Mouse (Mus musculus): Measurements from ENCODE around the gene Tbc1d2b. TPM values are rescaled to one million over a fixed set of nuclear protein-coding genes. Genes with fewer than 3 reads are reported as not detected.

The Tbc1d2b gene
- polyA plus RNA-seq, 1 experiment, result 2.9 TPM

DNA sequence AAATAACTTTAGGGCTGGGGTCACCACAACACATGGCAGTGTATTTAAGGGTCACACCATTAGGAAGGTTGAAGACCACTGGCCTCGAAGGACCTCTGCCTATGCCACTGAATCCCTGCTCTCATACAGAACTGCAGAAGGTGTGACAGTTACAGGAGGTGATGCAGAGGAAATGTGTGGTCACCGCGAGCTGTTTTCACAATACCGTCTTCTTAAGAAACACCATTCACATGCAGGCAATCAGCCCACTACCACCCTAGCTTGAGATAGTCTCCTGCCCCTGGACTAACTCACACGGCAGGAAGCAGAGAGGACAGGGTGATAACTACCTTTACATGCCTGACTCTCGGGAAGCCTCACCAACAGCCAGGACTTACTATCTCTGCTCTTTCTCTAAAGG is 25.4 kb downstream of the Tbc1d2b start:
- Histone ChIP-seq H3ac (ENCODE audit: control insufficient read depth, insufficient read length) (no peak overlapping the region), H3K4me2 (ENCODE audit: low read depth) (no peak overlapping the region), H3K4me3 (no peak overlapping the region), H3K36me3 (ENCODE audit: control insufficient read depth, insufficient read depth) (no peaks in the 10 kb centered on the region), H3K79me2 (ENCODE audit: control insufficient read depth, insufficient read depth) (no peaks in the 10 kb centered on the region), H3K27me3 (ENCODE audit: control insufficient read depth, insufficient read depth, insufficient read length) (no peaks in the 10 kb centered on the region)
- TF ChIP-seq MYOG (IDR thresholded peaks at IDR 0.05; ENCODE audit: control insufficient read depth in 1 of 3, insufficient read depth in 1 of 3, insufficient read length in 2 of 3, low read depth in 2 of 3) (no peak), TCF12 (IDR thresholded peaks at IDR 0.05; ENCODE audit: insufficient read depth, poor library complexity, severe bottlenecking) (no peak)

DNA sequence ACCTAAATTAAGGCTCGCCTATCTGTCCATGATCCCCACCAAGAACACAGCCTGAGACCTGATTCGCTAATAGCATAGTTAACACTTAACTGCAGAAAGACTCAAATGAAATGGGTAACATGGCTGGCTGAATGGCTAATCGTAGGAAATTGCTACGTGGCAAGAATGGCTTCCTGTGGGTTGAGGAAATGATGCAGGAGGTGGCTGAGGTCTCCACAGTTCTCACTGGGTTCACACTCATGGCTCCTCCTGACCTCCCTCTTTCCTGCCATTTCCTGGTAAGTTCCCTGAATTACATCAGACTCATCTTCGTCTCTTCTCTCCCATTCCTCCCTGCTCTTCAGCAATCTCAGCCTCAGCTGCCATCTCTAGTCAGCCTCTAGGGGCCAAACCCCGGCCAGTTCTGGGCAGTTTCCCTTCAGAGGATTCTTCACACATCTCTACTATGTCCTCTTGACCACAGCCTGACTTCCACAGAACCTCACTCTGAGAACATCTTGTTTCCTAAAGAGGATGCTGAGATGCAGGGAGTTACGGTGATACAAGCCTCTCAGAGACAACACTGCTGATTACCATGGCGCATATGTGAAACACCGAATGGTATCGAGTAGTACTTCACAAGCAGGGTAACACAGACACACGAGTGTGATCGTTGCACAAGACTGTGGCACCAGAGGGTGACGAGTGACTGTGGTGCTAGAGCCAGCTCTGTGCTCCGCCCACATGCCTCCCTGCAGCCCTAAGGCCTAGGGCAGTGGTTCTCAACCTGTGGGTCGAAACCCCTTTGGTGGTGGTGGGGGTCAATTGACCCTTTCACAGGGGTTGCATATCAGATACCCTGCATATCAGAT is 26.1 kb downstream of the Tbc1d2b start:
- H3K27me3 ChIP-seq (ENCODE audit: control insufficient read depth, insufficient read depth, insufficient read length), result no peaks in the 10 kb centered on the region
- no peak overlapping the region for H3ac ChIP-seq (ENCODE audit: control insufficient read depth, insufficient read length)
- no peaks in the 10 kb centered on the region for H3K36me3 ChIP-seq (ENCODE audit: control insufficient read depth, insufficient read depth)
- H3K4me3 ChIP-seq, result no peak overlapping the region
- H3K79me2 ChIP-seq (ENCODE audit: control insufficient read depth, insufficient read depth), result no peaks in the 10 kb centered on the region
- TF ChIP-seq TCF12 (IDR thresholded peaks at IDR 0.05; ENCODE audit: insufficient read depth, poor library complexity, severe bottlenecking) (no peak), E2F4 (IDR thresholded peaks at IDR 0.05; ENCODE audit: insufficient read depth) (no peak), POLR2A (IDR thresholded peaks at IDR 0.05; ENCODE audit: insufficient read length, low read depth) (no peak), MYOD1 (IDR thresholded peaks at IDR 0.05; ENCODE audit: control insufficient read depth in 1 of 3, insufficient read length in 2 of 3, low read depth in 2 of 3) (no peak), CEBPB (IDR thresholded peaks at IDR 0.05; ENCODE audit: insufficient read depth, poor library complexity, severe bottlenecking) (no peak), TCF3 (IDR thresholded peaks at IDR 0.05; ENCODE audit: insufficient read length, low read depth) (no peak), MYOG (IDR thresholded peaks at IDR 0.05; ENCODE audit: control insufficient read depth in 1 of 3, insufficient read depth in 1 of 3, insufficient read length in 2 of 3, low read depth in 2 of 3) (no peak), SRF (IDR thresholded peaks at IDR 0.05; ENCODE audit: control insufficient read depth, insufficient read length, low read depth) (no peak), MAX (IDR thresholded peaks at IDR 0.05; ENCODE audit: low read depth) (no peak)
- no peak overlapping the region for H3K4me2 ChIP-seq (ENCODE audit: low read depth)

DNA sequence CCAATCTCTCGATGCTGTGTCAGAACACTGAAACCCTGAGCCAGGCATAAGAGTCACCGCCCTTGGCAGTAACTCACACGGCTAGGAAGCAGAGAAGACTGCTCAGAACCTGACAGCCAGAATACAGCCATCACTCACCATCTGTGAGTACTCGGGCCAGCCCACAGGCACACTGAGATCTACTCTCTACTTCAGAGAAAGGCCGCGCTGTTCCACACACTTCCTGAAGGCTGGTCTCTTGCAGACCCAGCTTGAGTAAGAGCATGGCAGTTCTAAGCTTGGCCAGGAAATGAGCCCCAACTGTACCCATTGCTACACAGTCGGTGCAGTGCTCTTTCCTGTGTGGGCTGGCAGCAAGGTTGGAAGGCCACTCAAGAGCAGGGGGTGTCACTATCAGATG is 27.7 kb downstream of the Tbc1d2b start:
- no peaks in the 10 kb centered on the region for H3K79me2 ChIP-seq (ENCODE audit: control insufficient read depth, insufficient read depth)
- no peak overlapping the region for H3K4me3 ChIP-seq
- no peak overlapping the region for H3K4me2 ChIP-seq (ENCODE audit: low read depth)
- H3K36me3 ChIP-seq (ENCODE audit: control insufficient read depth, insufficient read depth), result no peaks in the 10 kb centered on the region
- H3K27me3 ChIP-seq (ENCODE audit: control insufficient read depth, insufficient read depth, insufficient read length), result no peaks in the 10 kb centered on the region
- H3ac ChIP-seq (ENCODE audit: control insufficient read depth, insufficient read length), result no peak overlapping the region
- no peak for TF ChIP-seq SRF (IDR thresholded peaks at IDR 0.05; ENCODE audit: control insufficient read depth, insufficient read length, low read depth)
- TF ChIP-seq POLR2A (IDR thresholded peaks at IDR 0.05; ENCODE audit: insufficient read length, low read depth), result no peak
- no peak for TF ChIP-seq TCF12 (IDR thresholded peaks at IDR 0.05; ENCODE audit: insufficient read depth, poor library complexity, severe bottlenecking)
- TF ChIP-seq REST (IDR thresholded peaks at IDR 0.05; ENCODE audit: insufficient read depth, insufficient read length), result no peak
- no peak for TF ChIP-seq CEBPB (IDR thresholded peaks at IDR 0.05; ENCODE audit: insufficient read depth, poor library complexity, severe bottlenecking)

DNA sequence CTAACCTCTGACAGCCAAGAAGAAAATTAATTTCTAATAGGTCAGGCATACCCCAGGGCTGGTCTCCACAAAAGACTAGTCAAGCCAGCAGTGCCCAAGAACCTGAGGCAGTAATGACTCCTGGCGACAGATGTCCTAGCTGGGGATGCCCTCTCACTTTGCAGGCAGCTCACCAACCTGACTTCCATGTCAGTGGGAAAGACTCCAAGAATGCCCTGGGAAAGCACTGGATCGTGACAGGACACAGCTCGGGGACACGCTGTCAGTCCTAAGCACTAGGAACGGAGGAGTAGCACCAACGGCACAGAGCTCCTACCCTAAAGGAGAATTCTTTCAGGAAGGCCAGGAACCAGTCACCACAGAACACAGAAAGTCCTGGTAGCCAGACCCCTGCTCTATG is 28.3 kb downstream of the Tbc1d2b start:
- H3K27me3 ChIP-seq (ENCODE audit: control insufficient read depth, insufficient read depth, insufficient read length), result no peaks in the 10 kb centered on the region
- H3K4me3 ChIP-seq, result no peak overlapping the region
- TF ChIP-seq MYOG (IDR thresholded peaks at IDR 0.05; ENCODE audit: control insufficient read depth in 1 of 3, insufficient read depth in 1 of 3, insufficient read length in 2 of 3, low read depth in 2 of 3) (no peak), REST (IDR thresholded peaks at IDR 0.05; ENCODE audit: insufficient read depth, insufficient read length) (no peak), USF1 (IDR thresholded peaks at IDR 0.05; ENCODE audit: low read depth) (no peak), TCF3 (IDR thresholded peaks at IDR 0.05; ENCODE audit: insufficient read length, low read depth) (no peak), POLR2A (IDR thresholded peaks at IDR 0.05; ENCODE audit: insufficient read length, low read depth) (no peak), MYOD1 (IDR thresholded peaks at IDR 0.05; ENCODE audit: control insufficient read depth in 1 of 3, insufficient read length in 2 of 3, low read depth in 2 of 3) (no peak), MAX (IDR thresholded peaks at IDR 0.05; ENCODE audit: low read depth) (no peak), TCF12 (IDR thresholded peaks at IDR 0.05; ENCODE audit: insufficient read depth, poor library complexity, severe bottlenecking) (no peak), E2F4 (IDR thresholded peaks at IDR 0.05; ENCODE audit: insufficient read depth) (no peak), POLR2AphosphoS2 (IDR thresholded peaks at IDR 0.05; ENCODE audit: insufficient read length, low read depth) (no peak), SRF (IDR thresholded peaks at IDR 0.05; ENCODE audit: control insufficient read depth, insufficient read length, low read depth) (no peak), CEBPB (IDR thresholded peaks at IDR 0.05; ENCODE audit: insufficient read depth, poor library complexity, severe bottlenecking) (no peak)
- H3K79me2 ChIP-seq (ENCODE audit: control insufficient read depth, insufficient read depth), result no peaks in the 10 kb centered on the region
- H3K4me2 ChIP-seq (ENCODE audit: low read depth), result no peak overlapping the region
- no peak overlapping the region for H3ac ChIP-seq (ENCODE audit: control insufficient read depth, insufficient read length)
- H3K36me3 ChIP-seq (ENCODE audit: control insufficient read depth, insufficient read depth), result no peaks in the 10 kb centered on the region

DNA sequence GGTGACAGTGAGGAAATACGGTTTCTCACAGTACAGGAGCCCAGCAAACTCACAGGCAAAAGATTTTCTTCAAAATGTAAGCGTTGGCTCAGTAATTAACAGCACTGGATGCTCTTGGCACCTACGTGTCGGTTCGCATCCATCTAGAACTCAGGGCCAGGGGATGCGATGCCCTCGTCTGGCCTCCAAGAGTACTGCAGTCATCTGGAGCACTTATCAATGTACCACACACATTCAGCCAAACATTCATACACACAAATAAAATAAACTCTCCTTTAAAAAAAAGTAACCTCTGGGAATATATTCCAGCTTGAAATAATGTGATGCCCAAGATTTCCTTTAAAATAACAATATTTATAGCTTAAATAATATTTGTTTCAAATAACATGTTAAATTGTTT is 29.0 kb downstream of the Tbc1d2b start:
- no peak overlapping the region for H3K4me3 ChIP-seq
- no peaks in the 10 kb centered on the region for H3K79me2 ChIP-seq (ENCODE audit: control insufficient read depth, insufficient read depth)
- no peaks in the 10 kb centered on the region for H3K27me3 ChIP-seq (ENCODE audit: control insufficient read depth, insufficient read depth, insufficient read length)
- no peak overlapping the region for H3K4me2 ChIP-seq (ENCODE audit: low read depth)
- no peaks in the 10 kb centered on the region for H3K36me3 ChIP-seq (ENCODE audit: control insufficient read depth, insufficient read depth)
- H3ac ChIP-seq (ENCODE audit: control insufficient read depth, insufficient read length), result no peak overlapping the region
- TF ChIP-seq E2F4 (IDR thresholded peaks at IDR 0.05; ENCODE audit: insufficient read depth), result no peak
- no peak for TF ChIP-seq TCF12 (IDR thresholded peaks at IDR 0.05; ENCODE audit: insufficient read depth, poor library complexity, severe bottlenecking)
- no peak for TF ChIP-seq CEBPB (IDR thresholded peaks at IDR 0.05; ENCODE audit: insufficient read depth, poor library complexity, severe bottlenecking)
- no peak for TF ChIP-seq REST (IDR thresholded peaks at IDR 0.05; ENCODE audit: insufficient read depth, insufficient read length)
- TF ChIP-seq SRF (IDR thresholded peaks at IDR 0.05; ENCODE audit: control insufficient read depth, insufficient read length, low read depth), result no peak
- TF ChIP-seq USF1 (IDR thresholded peaks at IDR 0.05; ENCODE audit: low read depth), result no peak
- TF ChIP-seq MAX (IDR thresholded peaks at IDR 0.05; ENCODE audit: low read depth), result no peak
- TF ChIP-seq TCF3 (IDR thresholded peaks at IDR 0.05; ENCODE audit: insufficient read length, low read depth), result no peak
- no peak for TF ChIP-seq POLR2A (IDR thresholded peaks at IDR 0.05; ENCODE audit: insufficient read length, low read depth)
- no peak for TF ChIP-seq MYOG (IDR thresholded peaks at IDR 0.05; ENCODE audit: control insufficient read depth in 1 of 3, insufficient read depth in 1 of 3, insufficient read length in 2 of 3, low read depth in 2 of 3)
- TF ChIP-seq POLR2AphosphoS2 (IDR thresholded peaks at IDR 0.05; ENCODE audit: insufficient read length, low read depth), result no peak
- no peak for TF ChIP-seq MYOD1 (IDR thresholded peaks at IDR 0.05; ENCODE audit: control insufficient read depth in 1 of 3, insufficient read length in 2 of 3, low read depth in 2 of 3)
